Mouse (Mus musculus) CH12.LX (cell line): ENCODE measurements around the gene Timp3.

Source experiments
- CTCF ChIP-seq, 2 experiments: IDR thresholded peaks in 1 of 2; conservative IDR thresholded peaks in 1 of 2; 2 replicates each; pipeline ENCODE4 v1.5.1; 2011 to 2012; ENCODE audit warnings: low read depth in 2 of 2, low read length in 2 of 2, improper control_type of control experiment in 1 of 2, inconsistent platforms in 1 of 2, mild to moderate bottlenecking in 1 of 2, moderate library complexity in 1 of 2
- POLR2A ChIP-seq: IDR thresholded peaks from 2 replicates; pipeline ENCODE4 v1.6.1; 2011; ENCODE audit warnings: low read depth, mild to moderate bottlenecking, improper control_type of control experiment, low read length
- SIN3A ChIP-seq: IDR thresholded peaks from 2 replicates; pipeline ENCODE4 v1.6.1; 2012; ENCODE audit warnings: low read length, improper control_type of control experiment, inconsistent platforms
- USF1 ChIP-seq: IDR thresholded peaks from 2 replicates; pipeline ENCODE4 v1.6.1; 2014; ENCODE audit warnings: low read depth, mild to moderate bottlenecking, inconsistent platforms, low read length, improper control_type of control experiment

DNA sequence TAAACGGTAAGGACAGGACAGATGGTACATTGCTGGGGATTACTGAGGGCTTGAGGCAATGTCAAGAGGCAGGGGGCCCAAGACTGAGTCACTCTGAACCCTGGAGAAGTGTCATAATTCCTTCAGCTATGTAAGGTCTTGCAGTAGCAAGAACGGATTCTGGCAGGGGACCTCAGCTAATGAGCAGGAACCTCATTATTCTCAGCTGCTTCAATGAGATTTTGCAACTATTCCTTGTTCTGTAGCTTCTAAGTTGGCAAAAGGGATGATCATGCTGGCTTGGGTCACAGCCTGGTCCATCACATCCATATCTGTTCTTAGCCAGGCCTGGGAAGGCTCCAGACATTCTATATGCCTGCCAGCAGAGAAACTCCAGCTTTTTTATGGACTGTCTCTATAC, 59.0 kb downstream of the Timp3 start:
- TF ChIP-seq USF1: no peak
- no peak for TF ChIP-seq CTCF (conservative IDR thresholded peaks at IDR 0.05 in 1 of 2, IDR thresholded peaks at IDR 0.05 in 1 of 2; ENCODE audit: low read depth in 2 of 2, low read length in 2 of 2)
- TF ChIP-seq SIN3A: no peak
- TF ChIP-seq POLR2A: no peak
